Mouse (Mus musculus) forelimb bud, embryonic 11.5 days (tissue): ENCODE results near the gene Foxk1.

ENCODE experiments used
- DNase-seq: peaks from one replicate; pipeline ENCODE4 v3.0.0-alpha.2; 2012; ENCODE audit warnings: low read depth, low spot score

Foxk1 gene

GRCm38 (mm10) chr5:142400981-142401640 lies at the start of gene Foxk1:
TSS of gene Foxk1 (plus strand) at chr5:142401497.
- peak; percentile 92 for DNase-seq

DNA sequence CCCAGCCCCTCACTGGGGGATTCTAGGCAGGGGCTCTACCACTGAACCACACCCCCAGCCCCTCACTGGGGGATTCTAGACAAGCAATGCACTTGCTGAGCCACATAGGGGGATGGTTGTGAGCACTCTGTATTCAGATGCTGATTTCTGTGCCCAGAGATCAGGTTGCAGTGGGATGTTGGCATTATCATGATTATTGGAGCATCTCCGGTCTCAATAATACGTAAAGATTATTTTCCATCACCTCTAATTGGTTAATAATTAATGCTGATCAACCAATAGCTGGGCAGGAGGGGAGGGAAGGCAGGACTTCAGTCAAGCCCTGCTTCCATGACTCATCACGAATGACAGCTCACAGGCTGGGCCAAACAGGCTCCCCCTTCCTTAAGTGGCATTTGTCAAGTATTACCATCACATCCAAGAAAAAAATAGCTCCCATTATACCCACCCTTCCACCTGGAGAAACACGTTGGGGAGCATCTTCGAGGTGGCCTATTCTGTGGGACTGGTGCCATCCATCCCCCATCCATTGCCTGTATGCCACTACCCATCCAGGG lies 48.9 kb upstream of the Foxk1 start:
- no peak for DNase-seq

GRCm38 (mm10) chr5:142355144-142355543 lies 46.2 kb upstream of the Foxk1 start:
- DNase-seq: no peak

DNA sequence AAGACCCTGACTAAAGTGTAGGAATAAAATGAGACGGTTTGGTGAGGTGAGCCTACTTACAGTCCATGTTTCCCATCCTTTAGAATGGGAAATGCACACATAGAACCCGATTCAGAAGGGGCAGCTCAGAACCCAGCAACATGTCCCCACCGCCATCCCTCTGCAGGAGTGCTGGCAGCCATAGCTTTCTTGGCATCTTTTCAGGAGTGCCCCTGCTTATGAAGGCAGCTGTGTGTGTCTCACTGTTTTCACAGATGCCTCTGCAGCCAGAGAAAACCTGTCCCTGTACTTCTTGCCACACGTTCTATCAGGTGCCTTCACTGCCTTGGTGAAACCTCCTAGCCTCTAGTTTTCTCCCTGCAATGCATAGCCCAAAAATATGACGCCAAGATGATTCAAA lies 40.1 kb upstream of the Foxk1 start:
- no peak for DNase-seq

- DNase-seq: no peak
Measured at GRCm38 (mm10) chr5:142362894-142363293, 38.4 kb upstream of the Foxk1 start.

DNA sequence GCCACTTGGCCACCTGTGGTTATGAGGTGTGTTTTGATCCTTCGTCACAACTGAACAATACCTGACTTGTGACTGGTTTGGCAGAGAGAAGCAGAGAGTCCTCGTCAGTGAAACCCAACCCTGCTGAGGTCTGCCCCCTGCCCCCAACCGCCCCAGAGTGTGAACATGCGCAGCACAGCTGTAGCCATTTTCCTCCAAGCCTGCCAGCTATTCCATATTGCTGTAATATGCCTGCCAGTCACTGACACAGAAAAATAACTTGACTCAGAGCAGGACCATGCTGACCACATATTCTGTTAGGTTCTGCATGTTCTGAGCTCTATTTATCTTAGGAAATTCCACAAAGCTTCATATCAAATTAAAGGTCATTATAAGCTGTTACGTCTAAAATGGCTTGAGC lies 37.2 kb upstream of the Foxk1 start:
- peak; percentile 31 for DNase-seq

DNA sequence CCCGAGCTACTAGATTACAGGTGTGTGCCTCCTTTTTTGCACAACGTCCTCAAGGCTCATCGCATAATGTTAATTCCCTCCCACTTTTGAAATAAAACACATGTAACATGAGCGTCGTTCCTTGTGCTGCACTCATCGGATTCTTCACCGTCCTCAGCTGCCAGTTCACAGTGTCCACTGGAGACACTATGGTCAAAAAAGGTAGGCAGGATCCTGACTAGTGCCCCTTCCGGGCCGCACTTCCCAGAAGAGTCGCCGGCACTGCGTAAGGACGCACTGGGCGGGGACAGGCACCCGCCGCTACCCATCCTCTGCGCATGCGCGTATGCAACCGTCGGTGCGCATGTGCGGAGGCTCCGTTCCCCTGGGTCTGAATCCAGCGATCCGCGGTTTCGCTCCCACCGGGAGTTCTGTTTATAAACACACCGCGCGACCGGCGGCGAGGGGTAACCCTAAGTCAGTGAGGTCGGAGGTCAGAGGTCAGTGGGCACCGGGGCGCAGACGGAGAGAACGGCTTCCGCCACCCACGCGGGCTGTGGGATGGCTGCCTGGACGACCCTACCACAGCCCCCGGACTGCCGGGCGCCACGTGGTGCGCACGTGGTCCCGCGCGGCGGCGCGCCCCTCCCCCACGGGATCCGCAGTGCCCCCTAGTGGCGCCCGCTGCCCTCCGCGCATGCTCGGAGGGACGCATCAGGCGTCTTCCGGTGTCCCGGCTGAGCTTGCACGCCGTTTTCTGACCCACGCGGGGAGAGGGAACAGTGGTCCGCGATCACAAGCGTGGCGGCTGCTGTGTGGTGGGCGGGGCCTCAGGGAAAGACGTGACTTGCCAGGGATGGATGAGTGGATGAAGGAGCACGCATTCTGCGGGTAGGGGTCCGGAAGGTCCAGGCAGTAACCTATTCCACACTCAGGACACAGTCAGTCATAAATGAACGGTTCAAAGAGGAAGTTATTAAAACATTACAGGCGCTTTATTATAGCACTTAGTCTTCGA lies 33.9 kb upstream of the Foxk1 start:
- peak; percentile 98 for DNase-seq

DNA sequence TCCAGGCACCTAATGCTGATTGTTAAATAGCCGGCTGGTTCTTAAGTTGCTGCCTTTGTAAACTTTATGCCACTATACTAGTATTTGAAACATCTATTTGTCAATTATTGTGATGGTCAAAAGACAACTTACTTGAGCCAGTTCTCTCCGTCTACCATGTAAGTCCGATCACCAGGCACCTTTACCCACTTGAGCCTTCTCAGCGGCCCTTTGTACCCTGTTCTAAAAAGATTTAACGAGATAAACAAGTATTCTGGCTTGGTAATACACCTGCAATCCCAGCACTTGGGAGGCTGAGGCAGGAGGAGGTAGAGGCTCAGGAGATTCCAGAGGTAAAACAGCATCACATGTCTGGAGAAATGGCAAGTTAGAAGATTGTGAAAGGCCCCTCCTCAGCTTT lies 33.2 kb upstream of the Foxk1 start:
- no peak for DNase-seq

GRCm38 (mm10) chr5:142370406-142371171 lies 30.7 kb upstream of the Foxk1 start:
- DNase-seq: no peak

DNA sequence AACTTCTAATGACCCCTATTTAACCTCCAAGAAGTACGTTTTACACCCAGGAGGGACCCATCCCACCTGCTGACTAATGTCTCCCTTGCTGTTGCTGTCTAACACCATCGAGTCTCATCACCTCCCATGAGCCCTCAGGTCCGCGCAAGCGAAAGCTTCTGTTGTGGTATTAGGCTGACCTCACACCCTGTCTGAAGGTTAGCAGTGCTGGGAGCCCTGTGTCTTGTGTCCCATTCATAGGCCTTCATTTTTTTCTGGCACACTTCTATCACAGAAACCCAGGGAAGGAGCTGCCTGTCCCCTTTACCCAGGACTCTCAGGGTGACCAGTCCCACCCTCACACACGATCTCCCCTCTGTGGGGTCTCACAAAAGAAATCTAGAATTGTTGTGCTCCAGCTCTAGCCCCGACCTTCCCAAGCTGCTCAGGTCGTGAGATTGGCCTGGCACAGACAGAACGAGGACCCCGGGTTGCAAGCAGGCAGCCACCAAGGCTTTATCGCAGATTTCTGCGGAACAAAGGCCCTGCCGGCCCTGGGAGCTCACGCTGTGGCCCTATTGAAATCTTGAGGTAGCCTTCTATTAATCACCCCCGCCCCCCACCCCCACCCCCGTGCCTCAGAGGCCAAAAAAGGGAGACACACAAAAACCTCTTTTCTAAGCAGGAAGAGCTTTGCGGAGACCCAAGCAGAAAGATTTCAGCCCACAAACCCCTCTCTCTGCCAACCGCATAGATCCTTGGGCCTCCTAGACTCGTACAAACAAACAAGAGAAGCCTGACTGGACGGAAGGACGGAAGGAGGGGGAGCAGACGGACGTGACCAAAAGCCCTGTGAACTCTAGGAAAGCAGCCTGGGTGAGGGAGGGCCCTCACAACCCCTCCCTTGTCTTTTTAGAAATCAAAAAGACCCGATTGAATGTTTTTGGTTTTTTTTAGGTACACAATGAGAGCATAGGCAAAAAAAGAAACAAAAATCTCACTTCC lies 29.8 kb upstream of the Foxk1 start:
- DNase-seq: no peak

DNA sequence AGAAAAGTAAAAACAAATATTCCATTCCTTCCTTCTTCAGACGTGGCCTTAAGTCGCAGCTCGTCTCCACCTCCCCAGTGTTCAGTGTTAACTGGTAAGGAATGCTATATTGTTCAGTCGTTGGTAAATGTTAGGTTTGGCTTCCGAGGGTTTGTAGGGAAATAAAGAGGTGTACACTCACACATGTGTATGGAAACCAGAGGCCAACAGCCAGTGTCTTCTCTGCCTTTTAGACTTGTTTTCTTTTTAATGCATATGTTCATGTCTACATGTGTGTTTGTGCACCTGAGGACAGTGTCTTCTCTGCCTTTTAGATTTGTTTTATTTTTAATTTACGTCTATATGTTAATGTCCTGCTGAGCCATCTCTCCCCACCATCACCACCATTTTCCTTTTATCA lies 29.1 kb upstream of the Foxk1 start:
- no peak for DNase-seq

DNA sequence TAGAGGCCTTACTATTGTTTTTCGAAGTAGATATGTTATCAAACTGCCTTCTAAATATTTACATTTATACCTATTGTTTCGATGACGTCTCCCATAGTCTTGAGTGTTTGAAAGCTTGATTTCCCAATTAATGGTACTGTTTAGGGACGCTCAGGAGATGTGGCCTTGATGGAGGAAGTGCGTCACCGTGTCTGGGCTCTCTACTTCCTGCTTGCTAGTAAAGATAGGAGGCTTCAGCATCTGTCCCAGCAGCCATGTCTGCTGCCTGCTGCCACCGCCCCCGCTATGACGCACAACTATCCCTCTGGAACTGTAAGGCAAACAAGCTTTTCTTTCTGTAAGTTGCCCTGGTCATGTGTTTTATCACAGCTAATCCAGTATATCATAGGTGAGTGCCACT lies 27.0 kb upstream of the Foxk1 start:
- DNase-seq: no peak

DNA sequence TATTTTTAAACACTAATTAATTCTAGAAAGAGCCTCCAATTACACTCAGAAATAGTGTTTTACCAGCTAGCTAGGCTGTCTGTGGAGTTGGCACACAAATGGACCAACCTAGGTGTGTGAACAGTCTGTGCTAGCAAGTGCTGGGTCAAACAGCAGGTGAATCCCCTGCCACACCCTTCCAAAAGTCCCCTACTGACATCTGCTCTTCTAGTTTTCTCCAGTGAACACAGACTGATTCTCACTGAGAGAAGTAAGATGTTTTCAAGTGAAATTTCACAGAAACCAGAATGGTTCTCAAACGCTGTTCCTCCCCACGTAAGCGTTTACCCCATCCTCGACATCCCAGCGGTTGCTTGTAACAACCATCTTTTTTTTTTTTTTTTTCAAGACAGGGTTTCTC lies 25.7 kb upstream of the Foxk1 start:
- DNase-seq: no peak

- DNase-seq: no peak
Measured at GRCm38 (mm10) chr5:142376071-142376470, 25.2 kb upstream of the Foxk1 start.

DNA sequence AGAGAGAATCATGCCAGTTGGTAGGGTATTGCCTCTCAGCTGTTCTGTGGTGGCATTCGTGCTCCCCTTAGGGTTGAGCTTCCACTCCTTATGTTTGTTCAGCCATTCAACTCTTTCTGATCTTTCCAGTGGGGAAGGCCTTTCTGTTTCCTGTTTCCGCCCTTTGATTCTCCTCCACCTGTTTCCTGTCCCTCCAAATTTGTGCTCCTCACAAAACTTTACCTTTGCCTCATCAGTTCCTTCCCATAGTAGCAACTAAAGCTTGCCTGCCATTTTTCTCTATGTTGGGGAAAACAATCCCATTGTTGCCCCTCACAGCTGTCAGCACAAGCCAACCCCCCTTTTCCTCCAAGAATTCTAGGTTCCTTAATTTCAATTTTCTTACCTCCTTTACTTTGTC lies 23.2 kb upstream of the Foxk1 start:
- no peak for DNase-seq

GRCm38 (mm10) chr5:142380491-142380890 lies 20.8 kb upstream of the Foxk1 start:
- DNase-seq: peak; percentile 86

DNA sequence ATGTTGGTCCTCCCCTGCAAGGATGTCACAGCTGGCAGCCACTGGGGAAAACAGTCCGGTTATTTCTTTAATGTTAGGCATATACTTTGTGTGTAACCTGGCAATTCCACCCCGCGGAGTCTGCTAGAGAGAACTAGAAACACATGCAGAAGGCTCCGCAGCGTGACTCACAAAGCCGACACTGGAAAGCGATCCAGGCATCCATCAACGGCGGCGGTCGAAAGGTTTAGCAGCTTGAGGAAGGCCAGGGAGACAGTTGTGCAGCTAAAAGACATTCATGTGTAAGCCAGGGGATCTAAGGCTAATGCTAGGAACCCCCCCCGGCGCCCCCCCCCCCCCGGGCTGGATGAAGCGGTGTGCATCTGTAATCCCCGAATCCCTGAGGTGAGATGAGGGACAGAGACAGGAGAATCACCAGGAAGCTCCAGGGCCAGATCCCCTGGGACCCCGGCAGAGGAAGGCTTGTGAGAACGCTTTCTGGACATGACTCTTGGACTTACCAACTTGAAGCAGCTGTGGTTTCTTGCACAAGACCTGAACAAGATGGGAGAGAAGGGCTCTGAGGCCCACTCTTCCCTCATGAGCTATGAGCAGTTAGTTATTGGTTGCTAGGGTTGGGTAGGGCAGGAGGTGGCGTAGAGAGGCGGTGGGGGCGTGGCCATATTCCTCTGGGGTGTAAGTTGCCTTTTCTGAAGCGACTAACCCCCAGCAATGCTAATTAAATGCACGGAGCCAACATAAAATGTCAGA lies 16.2 kb upstream of the Foxk1 start:
- peak; percentile 63 for DNase-seq

DNA sequence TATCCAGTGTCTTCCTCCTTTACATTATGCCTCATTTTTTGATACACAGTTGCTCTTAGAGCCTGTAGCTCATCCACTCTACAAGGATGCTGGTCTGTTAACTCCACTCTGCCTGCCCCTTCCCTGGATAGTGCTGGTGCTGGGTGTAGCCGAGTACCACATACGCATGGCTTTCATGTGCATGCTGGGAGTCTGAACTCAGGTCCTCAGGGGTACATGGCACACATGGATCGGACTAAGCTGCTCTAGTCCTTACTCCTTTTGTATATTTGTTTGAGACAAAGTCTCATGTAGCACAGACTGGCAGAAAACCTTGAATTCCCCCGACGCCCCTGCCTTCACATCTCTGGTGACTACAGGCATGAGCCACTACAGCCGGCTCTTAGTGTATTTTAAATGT lies 15.0 kb upstream of the Foxk1 start:
- no peak for DNase-seq

DNA sequence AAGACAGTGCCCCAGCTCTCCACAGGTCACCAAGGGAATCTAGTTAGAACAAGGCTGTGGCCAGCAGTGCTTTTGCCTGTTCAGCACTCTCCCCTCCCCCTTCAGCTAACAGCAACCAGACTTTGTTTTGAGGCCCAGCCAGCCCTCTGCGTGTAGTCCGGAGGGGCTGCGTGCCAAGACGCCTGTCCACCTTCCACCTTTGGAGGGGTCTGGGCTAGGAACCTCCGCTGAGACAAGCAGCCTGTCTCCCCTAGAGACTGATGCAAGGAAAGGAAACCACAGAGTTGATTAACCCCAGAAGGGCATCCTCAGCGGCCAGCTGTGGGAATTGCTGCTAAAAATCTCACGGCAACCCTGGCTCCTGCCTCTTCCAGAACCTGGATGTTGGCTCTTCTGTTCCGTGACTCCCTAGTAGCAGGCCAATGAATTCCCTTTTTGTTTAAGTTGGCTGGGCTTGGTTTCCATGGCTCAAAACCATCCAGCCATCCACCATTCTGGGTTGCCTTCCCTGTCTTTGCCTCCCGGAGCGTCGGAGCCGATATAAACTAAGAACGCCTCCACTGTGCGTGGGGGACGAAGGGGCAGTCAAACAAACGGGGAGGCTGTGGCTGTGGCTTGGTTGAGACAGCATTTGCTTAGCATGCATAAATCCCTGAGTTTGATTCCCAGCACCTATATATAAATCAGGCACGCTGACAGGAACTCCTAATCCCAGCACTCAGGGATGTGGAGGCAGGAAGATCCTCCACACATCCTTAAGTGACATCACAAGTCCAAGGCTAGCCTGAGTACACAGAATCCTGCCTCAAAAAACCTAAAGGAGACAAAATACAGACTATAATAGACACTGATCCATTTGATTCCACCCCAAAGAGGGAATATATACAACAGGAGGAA lies 14.3 kb upstream of the Foxk1 start:
- peak; percentile 57 for DNase-seq
